Comparison of ENCODE assay signal across 14 mouse cellular contexts in the genomic region with DNA sequence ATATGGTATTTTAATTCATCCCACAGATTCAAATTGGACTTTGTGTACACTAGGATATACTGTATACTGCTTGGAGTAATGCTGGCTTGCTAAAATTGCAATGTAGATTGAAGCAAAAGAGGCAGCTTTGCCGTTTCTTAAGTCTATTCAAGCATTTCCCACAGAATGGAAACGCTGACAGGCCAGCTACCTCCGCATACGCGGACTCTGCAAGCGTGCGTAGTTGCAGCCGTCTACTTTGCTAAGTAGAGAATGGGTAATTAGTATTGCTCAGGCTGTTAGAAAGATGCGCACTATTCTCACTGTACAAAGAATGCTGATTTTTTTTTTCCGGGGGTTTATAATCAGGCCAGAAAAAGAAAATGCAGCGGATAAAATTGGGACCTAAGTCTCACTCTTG.
DNase-seq lines count a peak whose midpoint lies in the region; ATAC-seq lines count a peak whose summit lies in the region.
"Had no signal": no experiment of that assay in that cellular context is flagged by ENCODE, and none has a peak within 500 bp of the region (broad histone marks: within the 10 kb centered on the region; RNA-seq: fewer than 3 reads in every experiment).

No protein-coding gene starts in this region.

- peak; percentile 23 to 60 for DNase-seq in left cerebral cortex, postnatal 10 days (ENCODE audit: extremely low spot score in 1 of 2, low spot score in 2 of 2)
- no peak for DNase-seq in left cerebral cortex, postnatal 4 days
- DNase-seq in embryonic facial prominence, embryonic 14.5 days (ENCODE audit: low spot score), result no peak
- DNase-seq: adrenal gland, postnatal 36 days; cerebellum, adult 2 months; heart, adult 2 months; lung, adult 18-20 months; thymus, adult 18-20 months had no signal

- H3K4me3 ChIP-seq in embryonic facial prominence, embryonic 14.5 days (ENCODE audit: low read depth, low read length), result no peak overlapping the region
- H3K4me3 ChIP-seq in hindbrain, embryonic 12.5 days, result no peak overlapping the region
- no peak overlapping the region for H3K4me3 ChIP-seq in midbrain, embryonic 16.5 days (ENCODE audit: low read depth, low read length)
- no peak overlapping the region for H3K4me3 ChIP-seq in intestine, embryonic 16.5 days (ENCODE audit: low read length)
- H3K4me3 ChIP-seq: heart, adult 2 months; kidney, embryonic 15.5 days; limb, embryonic 13.5 days had no signal

- no peaks in the 10 kb centered on the region for H3K27me3 ChIP-seq in embryonic facial prominence, embryonic 14.5 days (replicated peaks; ENCODE audit: control insufficient read depth, insufficient read depth, low read length)
- H3K27me3 ChIP-seq in hindbrain, embryonic 12.5 days, result no peaks in the 10 kb centered on the region; the same call in 1 of the 2 replicates
- no peaks in the 10 kb centered on the region for H3K27me3 ChIP-seq in midbrain, embryonic 16.5 days (ENCODE audit: control insufficient read depth, insufficient read depth, low read depth, low read length)
- H3K27me3 ChIP-seq in intestine, embryonic 16.5 days (replicated peaks; ENCODE audit: control insufficient read depth, insufficient read depth, low read length), result no peaks in the 10 kb centered on the region; the same call in 1 of the 2 replicates
- H3K27me3 ChIP-seq: kidney, embryonic 15.5 days had no signal

- H3K9ac ChIP-seq in embryonic facial prominence, embryonic 14.5 days (ENCODE audit: low read depth, low read length), result no peak overlapping the region
- no peak overlapping the region for H3K9ac ChIP-seq in hindbrain, embryonic 12.5 days
- peak overlapping the region; percentile 34; the same call in 1 of the 2 replicates for H3K9ac ChIP-seq in midbrain, embryonic 16.5 days (ENCODE audit: low read depth, low read length)
- no peak overlapping the region for H3K9ac ChIP-seq in intestine, embryonic 16.5 days (ENCODE audit: low read depth, low read length)
- H3K9ac ChIP-seq: kidney, embryonic 15.5 days; limb, embryonic 13.5 days had no signal

- H3K9me3 ChIP-seq in embryonic facial prominence, embryonic 14.5 days (ENCODE audit: control insufficient read depth, low read length), result no peaks in the 10 kb centered on the region
- H3K9me3 ChIP-seq in hindbrain, embryonic 12.5 days (replicated peaks), result no peaks in the 10 kb centered on the region
- H3K9me3 ChIP-seq in midbrain, embryonic 16.5 days (replicated peaks; ENCODE audit: control insufficient read depth, low read length, poor library complexity, severe bottlenecking), result no peaks in the 10 kb centered on the region
- H3K9me3 ChIP-seq in intestine, embryonic 16.5 days (ENCODE audit: control insufficient read depth, low read length), result no peaks in the 10 kb centered on the region
- H3K9me3 ChIP-seq: kidney, embryonic 15.5 days; limb, embryonic 13.5 days had no signal

- no peak overlapping the region; the same call in 1 of the 2 replicates for H3K4me2 ChIP-seq in embryonic facial prominence, embryonic 14.5 days (ENCODE audit: low read depth, low read length)
- no peak overlapping the region for H3K4me2 ChIP-seq in hindbrain, embryonic 12.5 days (replicated peaks)
- peak overlapping the region; percentile 15; the same call in 1 of the 2 replicates for H3K4me2 ChIP-seq in midbrain, embryonic 16.5 days (ENCODE audit: low read length)
- no peak overlapping the region for H3K4me2 ChIP-seq in intestine, embryonic 16.5 days (ENCODE audit: low read depth, low read length)
- H3K4me2 ChIP-seq: limb, embryonic 13.5 days had no signal

- H3K4me1 ChIP-seq in embryonic facial prominence, embryonic 14.5 days (ENCODE audit: control insufficient read depth, insufficient read depth, low read length), result peaks cover 26% of the 10 kb centered on the region
- H3K4me1 ChIP-seq in hindbrain, embryonic 12.5 days, result peaks cover 37% of the 10 kb centered on the region
- peaks cover 14% of the 10 kb centered on the region for H3K4me1 ChIP-seq in midbrain, embryonic 16.5 days (ENCODE audit: control insufficient read depth, insufficient read depth, low read length)
- peaks cover 4% of the 10 kb centered on the region; the same call in 1 of the 2 replicates for H3K4me1 ChIP-seq in intestine, embryonic 16.5 days (ENCODE audit: control insufficient read depth, insufficient read depth, low read length)

- H3K36me3 ChIP-seq in embryonic facial prominence, embryonic 14.5 days (ENCODE audit: control insufficient read depth, insufficient read depth, low read length), result no peaks in the 10 kb centered on the region
- no peaks in the 10 kb centered on the region for H3K36me3 ChIP-seq in hindbrain, embryonic 12.5 days
- no peaks in the 10 kb centered on the region for H3K36me3 ChIP-seq in midbrain, embryonic 16.5 days (ENCODE audit: control insufficient read depth, insufficient read depth, low read length)
- no peaks in the 10 kb centered on the region for H3K36me3 ChIP-seq in intestine, embryonic 16.5 days (ENCODE audit: control insufficient read depth, insufficient read depth, low read length)
- H3K36me3 ChIP-seq: kidney, embryonic 15.5 days; limb, embryonic 13.5 days had no signal

- intact Hi-C loops in left cerebral cortex, postnatal 10 days (cut with DNase I), result loop anchor here (2.0 to 10.0 kb wide), 6 partner anchors 71 to 1017 kb away; no protein-coding TSS in a partner anchor
- intact Hi-C loops in left cerebral cortex, postnatal 4 days (cut with DNase I), result loop anchor here (5.0 to 10.0 kb wide), 4 partner anchors 79 to 796 kb away; no protein-coding TSS in a partner anchor

- 66% methylated on average over 11 of the region's 11 CpGs for WGBS in embryonic facial prominence, embryonic 14.5 days
- WGBS in hindbrain, embryonic 12.5 days, result 48% methylated on average over 11 of the region's 11 CpGs
- WGBS in midbrain, embryonic 16.5 days, result 31% methylated on average over 11 of the region's 11 CpGs
- WGBS in intestine, embryonic 16.5 days, result 89% methylated on average over 11 of the region's 11 CpGs

- no peak for ATAC-seq in embryonic facial prominence, embryonic 14.5 days (ENCODE audit: low read depth)
- ATAC-seq in hindbrain, embryonic 12.5 days (ENCODE audit: low FRiP score), result no peak
- peak; percentile 44; the same call in 1 of the 2 replicates for ATAC-seq in midbrain, embryonic 16.5 days
- no peak for ATAC-seq in megakaryocyte-erythroid progenitor cell, adult 5-6 weeks (replicated peaks; ENCODE audit: low FRiP score, low TSS enrichment, poor library complexity, severe bottlenecking)
- ATAC-seq in intestine, embryonic 16.5 days, result no peak

- H3K27ac ChIP-seq in embryonic facial prominence, embryonic 14.5 days (replicated peaks; ENCODE audit: low read depth, low read length), result 0 out of 2 replicates have a peak overlapping the region, but pooled peaks have one; percentile 34
- peak overlapping the region; percentile 76; the same call in 1 of the 2 replicates for H3K27ac ChIP-seq in hindbrain, embryonic 12.5 days
- H3K27ac ChIP-seq in midbrain, embryonic 16.5 days (ENCODE audit: low read length), result peak overlapping the region; percentile 34; the same call in 1 of the 2 replicates
- no peak overlapping the region for H3K27ac ChIP-seq in intestine, embryonic 16.5 days (ENCODE audit: low read length)
- H3K27ac ChIP-seq: heart, adult 2 months; kidney, embryonic 15.5 days; limb, embryonic 13.5 days had no signal

Comparison
In these comparisons a context has a peak if more than half of its experiments do, and no peak if none do; other contexts are left out.
1. DNase-seq: peak in left cerebral cortex, postnatal 10 days (2 of 2); none in left cerebral cortex, postnatal 4 days (single experiment) and embryonic facial prominence, embryonic 14.5 days (single experiment).